Mouse (Mus musculus) liver, embryonic 16.5 days (tissue): ENCODE results near the gene Pon1. TPM values are rescaled to one million over a fixed set of nuclear protein-coding genes. Genes with fewer than 3 reads are reported as not detected.
A peak's percentile ranks its signal among the peaks of the same experiment; 100 is the strongest.

ENCODE experiments used
- ATAC-seq: fragments of 200-750 bp; cut with Nextera tagmentation; 2 replicates; pipeline ENCODE4 v1.8.0; 2017; ENCODE audit warnings: low read depth, mild to moderate bottlenecking, moderate number of reproducible peaks, moderate library complexity
- H3K27ac ChIP-seq: fragments of 300-500 bp; sonication (generic); 2 replicates; pipeline ENCODE4 v1.5.1; 2014; ENCODE audit warnings: mild to moderate bottlenecking, low read length
- H3K27me3 ChIP-seq: fragments of 300-500 bp; sonication (generic); 2 replicates; pipeline ENCODE4 v1.6.1; 2014; ENCODE audit warnings: low read depth, low read length, mixed read lengths; ENCODE audit not compliant: control insufficient read depth, insufficient read depth
- H3K36me3 ChIP-seq: fragments of 300-500 bp; sonication (generic); 2 replicates; pipeline ENCODE4 v1.6.1; 2014; ENCODE audit warnings: mild to moderate bottlenecking; ENCODE audit not compliant: control insufficient read depth, insufficient read depth
- H3K4me1 ChIP-seq: fragments of 300-500 bp; sonication (generic); 2 replicates; pipeline ENCODE4 v1.6.1; 2014; ENCODE audit warnings: low read depth, low read length, mixed read lengths; ENCODE audit not compliant: control insufficient read depth
- H3K4me2 ChIP-seq: fragments of 300-500 bp; sonication (generic); 2 replicates; pipeline ENCODE4 v1.6.1; 2014; ENCODE audit warnings: low read depth, low read length, mixed read lengths
- H3K4me3 ChIP-seq: fragments of 300-500 bp; sonication (generic); 2 replicates; pipeline ENCODE4 v1.5.1; 2014; ENCODE audit warnings: low read depth, mild to moderate bottlenecking, low read length
- H3K9ac ChIP-seq: fragments of 300-500 bp; sonication (generic); 2 replicates; pipeline ENCODE4 v1.6.1; 2014; ENCODE audit warnings: low read depth, low read length
- H3K9me3 ChIP-seq: fragments of 300-500 bp; sonication (generic); replicated peaks from 2 replicates; pipeline ENCODE4 v1.6.1; 2016; ENCODE audit warnings: low read length; ENCODE audit not compliant: control insufficient read depth
- WGBS: fragments of 180-500 bp; shearing (Covaris S2); extraction: QIAGEN DNeasy Blood & Tissue Kit; methylation state at CpG from one replicate; pipeline ENCODE4 v1.1.7; 2014; ENCODE audit not compliant: insufficient replicate concordance; 5-methylcytosine and 5-hydroxymethylcytosine counted together
- polyA plus RNA-seq: library from polyadenylated mRNA; unstranded; fragments of >200 nt; fragmentation: Nextera tagmentation; extraction: Ambion mirVana; gene quantifications from 2 replicates; pipeline ENCODE4 v1.2.1, GENCODE M21; 2015

The Pon1 gene
- polyA plus RNA-seq, 1 experiment from 2014 or later: 19.2 TPM

DNA sequence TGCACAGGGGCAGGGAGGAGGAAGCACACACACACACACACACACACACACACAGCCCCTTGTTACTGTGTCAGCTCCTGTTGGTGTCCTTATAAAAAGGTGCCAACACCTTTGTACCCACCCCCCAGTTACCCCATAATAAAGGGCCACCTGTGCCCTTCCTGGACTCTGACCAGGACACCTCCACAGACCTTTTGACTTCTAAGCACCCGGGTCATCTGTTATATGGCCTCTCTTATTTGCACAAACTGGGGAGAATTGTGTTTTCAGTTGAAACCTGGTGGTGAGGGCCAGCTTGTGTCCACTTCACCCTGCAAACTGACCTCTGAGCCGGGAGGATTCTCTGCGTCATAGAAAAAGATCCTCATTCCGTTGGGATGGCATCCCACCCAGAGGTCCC, 22.3 kb downstream of the Pon1 start:
- no peak overlapping the region for H3K9ac ChIP-seq
- H3K27me3 ChIP-seq: no peaks in the 10 kb centered on the region; the same call in 1 of the 2 replicates
- H3K4me1 ChIP-seq: peaks cover 6% of the 10 kb centered on the region
- no peak overlapping the region for H3K4me2 ChIP-seq
- H3K36me3 ChIP-seq: no peaks in the 10 kb centered on the region
- ATAC-seq: peak; percentile 85
- no peak overlapping the region for H3K4me3 ChIP-seq
- 59% methylated on average over 4 of the region's 4 CpGs for WGBS
- no peaks in the 10 kb centered on the region for H3K9me3 ChIP-seq
- H3K27ac ChIP-seq: peak overlapping the region; percentile 63

- H3K4me2 ChIP-seq: no peak overlapping the region
- H3K27me3 ChIP-seq: no peaks in the 10 kb centered on the region; the same call in 1 of the 2 replicates
- H3K9me3 ChIP-seq: no peaks in the 10 kb centered on the region
- ATAC-seq: no peak
- no peak overlapping the region for H3K27ac ChIP-seq
- 70% methylated on average over 9 of the region's 9 CpGs for WGBS
- no peak overlapping the region for H3K9ac ChIP-seq
- H3K4me3 ChIP-seq: no peak overlapping the region
- H3K4me1 ChIP-seq: peaks cover 18% of the 10 kb centered on the region
- H3K36me3 ChIP-seq: no peaks in the 10 kb centered on the region
Observed at GRCm38 (mm10) chr6:5168158-5168557, 25.6 kb downstream of the Pon1 start.

- Histone ChIP-seq H3K9me3 (no peaks in the 10 kb centered on the region), H3K9ac (no peak overlapping the region), H3K4me1 (peaks cover 18% of the 10 kb centered on the region), H3K27ac (no peak overlapping the region), H3K27me3 (no peaks in the 10 kb centered on the region; the same call in 1 of the 2 replicates), H3K4me2 (peak overlapping the region; percentile 46), H3K4me3 (0 out of 2 replicates have a peak overlapping the region, but pooled peaks have one; percentile 2), H3K36me3 (no peaks in the 10 kb centered on the region)
- WGBS: 15% methylated on average over 14 of the region's 14 CpGs
- ATAC-seq: no peak
Observed at GRCm38 (mm10) chr6:5167051-5167677, 26.6 kb downstream of the Pon1 start.

DNA sequence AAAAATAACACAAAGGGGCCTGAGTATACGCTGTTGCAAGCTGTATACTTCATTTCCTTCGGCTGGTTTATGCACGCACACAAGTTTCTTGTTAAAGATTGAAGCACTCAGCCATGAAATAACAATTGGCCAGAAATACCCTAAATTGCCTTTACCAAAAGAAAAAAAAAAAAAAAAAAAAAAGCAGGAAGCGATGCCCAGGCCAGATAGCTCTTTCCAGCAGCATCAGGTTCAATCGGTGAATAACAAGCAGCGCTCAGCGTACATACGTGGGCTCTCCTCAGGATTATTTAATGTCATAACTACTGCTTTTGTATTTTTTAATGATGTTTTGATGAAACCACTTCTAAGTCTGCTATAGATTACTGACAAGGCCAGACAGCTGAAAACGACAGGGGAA, 28.9 kb downstream of the Pon1 start:
- no peak overlapping the region for H3K4me2 ChIP-seq
- 36% methylated on average over 9 of the region's 9 CpGs for WGBS
- H3K36me3 ChIP-seq: no peaks in the 10 kb centered on the region
- no peaks in the 10 kb centered on the region for H3K9me3 ChIP-seq
- H3K4me3 ChIP-seq: no peak overlapping the region
- no peaks in the 10 kb centered on the region; the same call in 1 of the 2 replicates for H3K27me3 ChIP-seq
- no peak overlapping the region for H3K9ac ChIP-seq
- H3K4me1 ChIP-seq: peaks cover 17% of the 10 kb centered on the region
- ATAC-seq: no peak
- no peak overlapping the region for H3K27ac ChIP-seq

- no peak overlapping the region for H3K9ac ChIP-seq
- H3K27me3 ChIP-seq: no peaks in the 10 kb centered on the region; the same call in 1 of the 2 replicates
- H3K4me3 ChIP-seq: no peak overlapping the region
- peak; percentile 27; the same call in 1 of the 2 replicates for ATAC-seq
- H3K27ac ChIP-seq: peak overlapping the region; percentile 9; the same call in 1 of the 2 replicates
- H3K4me2 ChIP-seq: no peak overlapping the region
- H3K9me3 ChIP-seq: no peaks in the 10 kb centered on the region
- no peaks in the 10 kb centered on the region for H3K36me3 ChIP-seq
- WGBS: 71% methylated on average over 14 of the region's 14 CpGs
- H3K4me1 ChIP-seq: peaks cover 19% of the 10 kb centered on the region
Observed at GRCm38 (mm10) chr6:5163507-5164144, 30.1 kb downstream of the Pon1 start.

DNA sequence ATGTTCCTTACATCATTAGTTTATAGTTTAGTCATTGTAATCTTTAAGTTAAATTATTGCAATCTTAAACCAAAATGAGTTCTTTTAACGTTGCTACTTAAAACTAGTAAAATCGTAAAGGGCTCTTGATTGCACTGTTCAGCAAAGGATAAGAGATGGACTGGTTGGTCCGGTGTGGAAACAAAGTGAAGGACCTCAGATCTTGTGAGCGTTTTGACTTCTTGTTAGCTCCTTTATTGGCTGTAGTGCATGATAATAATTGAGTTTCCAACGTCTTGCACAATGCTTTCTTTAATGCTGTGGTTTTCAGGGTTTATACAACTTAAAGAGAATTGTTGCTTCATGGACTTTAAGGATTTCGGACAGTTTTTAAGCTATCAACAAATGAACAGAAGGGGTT, 31.7 kb downstream of the Pon1 start:
- Histone ChIP-seq H3K4me2 (no peak overlapping the region), H3K27ac (no peak overlapping the region), H3K4me1 (peaks cover 25% of the 10 kb centered on the region), H3K36me3 (no peaks in the 10 kb centered on the region), H3K9me3 (no peaks in the 10 kb centered on the region), H3K9ac (no peak overlapping the region), H3K27me3 (no peaks in the 10 kb centered on the region), H3K4me3 (no peak overlapping the region)
- 72% methylated on average over 6 of the region's 6 CpGs for WGBS
- no peak for ATAC-seq

DNA sequence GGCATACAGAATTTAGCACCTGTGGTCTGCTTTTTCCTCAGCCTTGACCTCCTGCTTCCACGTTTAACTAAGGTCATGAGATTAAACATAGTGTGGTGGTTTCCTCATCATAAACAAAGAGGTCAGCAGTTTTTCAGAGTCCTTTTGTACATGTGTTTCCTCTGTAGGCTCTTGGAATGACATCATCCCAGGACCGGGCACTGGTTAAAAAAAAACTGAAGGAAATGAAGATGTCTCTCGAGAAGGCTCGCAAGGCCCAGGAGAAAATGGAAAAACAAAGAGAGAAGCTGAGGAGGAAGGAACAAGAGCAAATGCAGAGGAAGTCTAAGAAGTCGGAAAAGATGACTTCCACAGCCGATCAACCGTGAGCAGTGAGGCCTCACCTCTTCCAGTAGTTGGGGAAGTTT, 34.4 kb downstream of the Pon1 start:
- Histone ChIP-seq H3K27ac (0 out of 2 replicates have a peak overlapping the region, but pooled peaks have one; percentile 7), H3K9ac (no peak overlapping the region), H3K4me3 (no peak overlapping the region), H3K27me3 (no peaks in the 10 kb centered on the region), H3K4me1 (peaks cover 32% of the 10 kb centered on the region), H3K36me3 (no peaks in the 10 kb centered on the region), H3K9me3 (no peaks in the 10 kb centered on the region), H3K4me2 (no peak overlapping the region)
- WGBS: 29% methylated on average over 7 of the region's 7 CpGs
- ATAC-seq: no peak

DNA sequence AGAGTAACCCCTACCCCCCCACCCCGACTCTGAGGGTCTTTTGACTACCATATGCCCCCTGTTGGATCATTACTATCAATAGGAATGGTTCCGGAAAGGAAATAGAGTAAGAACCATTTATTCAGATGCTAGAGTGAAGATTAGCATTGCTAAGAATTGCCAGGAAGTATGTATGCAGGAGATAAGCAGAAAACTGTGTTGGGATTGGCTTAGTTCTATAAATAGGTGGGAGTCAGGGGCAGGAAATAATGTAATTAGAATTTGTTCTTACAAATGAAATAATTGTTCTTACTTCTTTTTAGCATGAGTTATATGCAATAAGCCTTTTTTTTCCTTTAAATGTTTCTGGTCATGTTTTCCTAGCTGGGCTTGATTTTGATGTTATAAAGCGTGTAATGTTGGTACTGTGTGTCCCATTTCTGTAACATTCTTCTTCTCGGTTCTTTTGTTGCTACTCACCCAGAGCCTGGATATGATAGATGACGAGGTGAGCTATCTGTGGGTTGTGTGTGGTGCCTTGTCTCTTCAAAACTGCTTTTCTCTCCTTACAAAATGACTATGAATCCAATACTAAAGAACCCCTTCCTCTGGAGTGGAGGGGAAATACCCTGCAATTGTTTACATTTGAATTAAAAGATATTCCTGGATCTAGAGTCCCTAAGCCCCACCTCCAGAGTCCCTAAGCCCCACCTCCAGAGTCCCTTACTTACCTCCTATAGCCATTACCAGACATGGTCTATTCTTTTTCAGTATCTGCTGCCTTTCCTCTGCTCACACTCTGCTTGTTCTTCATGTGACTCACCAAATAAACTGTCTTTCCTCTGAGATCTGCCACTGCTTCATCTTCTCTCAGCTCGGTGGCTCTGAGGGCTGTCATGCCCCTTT, 37.0 kb downstream of the Pon1 start:
- Histone ChIP-seq H3K27me3 (no peaks in the 10 kb centered on the region), H3K9ac (no peak overlapping the region; the same call in 1 of the 2 replicates), H3K4me1 (peaks cover 44% of the 10 kb centered on the region), H3K4me2 (peak overlapping the region; percentile 45), H3K9me3 (no peaks in the 10 kb centered on the region), H3K27ac (peak overlapping the region; percentile 96), H3K36me3 (no peaks in the 10 kb centered on the region), H3K4me3 (no peak overlapping the region)
- peak; percentile 66 for ATAC-seq
- 25% methylated on average over 6 of the region's 6 CpGs for WGBS
